Mouse (Mus musculus) heart, embryonic 16.5 days (tissue): ENCODE measurements around the gene Gm27179. TPM values are rescaled to one million over a fixed set of nuclear protein-coding genes. Genes with fewer than 3 reads are reported as not detected.
A peak's percentile ranks its signal among the peaks of the same experiment; 100 is the strongest.
"Not testable (repeated sequence)": the region's sequence is repeated elsewhere in the genome, so short reads cannot be mapped to it uniquely, and the experiment has no call there.

ENCODE experiments used
- ATAC-seq: fragments of 200-750 bp; cut with Nextera tagmentation; replicated peaks from 2 replicates; pipeline ENCODE4 v1.8.0; 2017; ENCODE audit warnings: moderate number of reproducible peaks; ENCODE audit not compliant: insufficient read depth, low FRiP score; ENCODE audit errors: extremely low read depth
- H3K27ac ChIP-seq: fragments of 300-500 bp; sonication (generic); 2 replicates; pipeline ENCODE4 v1.5.1; 2014; ENCODE audit warnings: mild to moderate bottlenecking, low read length, control low read depth, moderate library complexity
- H3K27me3 ChIP-seq: fragments of 300-500 bp; sonication (generic); 2 replicates; pipeline ENCODE4 v1.6.1; 2014; ENCODE audit warnings: low read length, mixed read lengths; ENCODE audit not compliant: control insufficient read depth, insufficient read depth
- H3K36me3 ChIP-seq: fragments of 300-500 bp; sonication (generic); 2 replicates; pipeline ENCODE4 v1.6.1; 2014; ENCODE audit not compliant: control insufficient read depth, insufficient read depth
- H3K4me1 ChIP-seq: fragments of 300-500 bp; sonication (generic); 2 replicates; pipeline ENCODE4 v1.6.1; 2014; ENCODE audit warnings: low read length, mixed read lengths; ENCODE audit not compliant: control insufficient read depth, insufficient read depth
- H3K4me2 ChIP-seq: fragments of 300-500 bp; sonication (generic); 2 replicates; pipeline ENCODE4 v1.6.1; 2014; ENCODE audit warnings: low read depth, mild to moderate bottlenecking, control low read depth, low read length
- H3K4me3 ChIP-seq: fragments of 300-500 bp; sonication (generic); 2 replicates; pipeline ENCODE4 v1.5.1; 2014; ENCODE audit warnings: mild to moderate bottlenecking, control low read depth, low read length
- H3K9ac ChIP-seq: fragments of 300-500 bp; sonication (generic); 2 replicates; pipeline ENCODE4 v1.6.1; 2014; ENCODE audit warnings: low read length, control low read depth
- H3K9me3 ChIP-seq: fragments of 300-500 bp; sonication (generic); replicated peaks from 2 replicates; pipeline ENCODE4 v1.6.1; 2016; ENCODE audit warnings: low read length; ENCODE audit not compliant: control insufficient read depth
- WGBS: fragments of 180-500 bp; shearing (Covaris S2); extraction: QIAGEN DNeasy Blood & Tissue Kit; methylation state at CpG from one replicate; pipeline ENCODE4 v1.1.7; 2014; 5-methylcytosine and 5-hydroxymethylcytosine counted together
- polyA plus RNA-seq: library from polyadenylated mRNA; unstranded; fragments of >200 nt; fragmentation: Nextera tagmentation; extraction: Ambion mirVana; gene quantifications from 2 replicates; pipeline ENCODE4 v1.2.1, GENCODE M21; 2015

The Gm27179 gene
- polyA plus RNA-seq: not detected in 2 replicates

GRCm38 (mm10) chr14:69512449-69512848 is at the start of gene Gm27179:
Gm27179 (minus strand) TSS chr14:69512549.
- H3K9me3 ChIP-seq, H3K4me2 ChIP-seq, H3K4me3 ChIP-seq, H3K9ac ChIP-seq, H3K36me3 ChIP-seq, H3K27ac ChIP-seq, H3K27me3 ChIP-seq, H3K4me1 ChIP-seq, ATAC-seq: not testable (repeated sequence)
- WGBS: no CpG with 5 or more reads among the region's 2 CpGs

GRCm38 (mm10) chr14:69557550-69557949 is 45.2 kb upstream of the Gm27179 start:
- ATAC-seq, H3K9ac ChIP-seq, H3K4me1 ChIP-seq, H3K4me3 ChIP-seq, H3K27me3 ChIP-seq, H3K4me2 ChIP-seq, H3K9me3 ChIP-seq, H3K36me3 ChIP-seq, H3K27ac ChIP-seq: not testable (repeated sequence)
- no CpG with 5 or more reads among the region's 14 CpGs for WGBS

- H3K9me3 ChIP-seq, H3K9ac ChIP-seq, H3K27ac ChIP-seq, H3K4me2 ChIP-seq, H3K27me3 ChIP-seq, H3K36me3 ChIP-seq, ATAC-seq, H3K4me3 ChIP-seq, H3K4me1 ChIP-seq: not testable (repeated sequence)
- no CpG with 5 or more reads among the region's 8 CpGs for WGBS
These were observed 44.5 kb upstream of the Gm27179 start for GRCm38 (mm10) chr14:69556820-69557219.

- H3K36me3 ChIP-seq, H3K27me3 ChIP-seq, H3K9me3 ChIP-seq, H3K4me3 ChIP-seq, H3K9ac ChIP-seq, H3K4me2 ChIP-seq, H3K4me1 ChIP-seq, H3K27ac ChIP-seq: not testable (repeated sequence)
- WGBS: no CpG with 5 or more reads among the region's 68 CpGs
- peak; percentile 91 for ATAC-seq
These were observed 42.9 kb upstream of the Gm27179 start, which contains the start of gene Entpd4b for GRCm38 (mm10) chr14:69555110-69555831. Entpd4b (plus strand) TSS chr14:69555424.

- not testable (repeated sequence) for H3K4me1 ChIP-seq, H3K9ac ChIP-seq, H3K27me3 ChIP-seq, H3K36me3 ChIP-seq, H3K4me3 ChIP-seq, H3K4me2 ChIP-seq, H3K9me3 ChIP-seq, ATAC-seq, H3K27ac ChIP-seq
- no CpG with 5 or more reads among the region's 4 CpGs for WGBS
These were observed 35.0 kb upstream of the Gm27179 start for GRCm38 (mm10) chr14:69547310-69547709.

- no CpG with 5 or more reads among the region's 2 CpGs for WGBS
- not testable (repeated sequence) for ATAC-seq
These were observed 32.7 kb upstream of the Gm27179 start for GRCm38 (mm10) chr14:69545052-69545451.

GRCm38 (mm10) chr14:69544033-69544432 is 31.7 kb upstream of the Gm27179 start:
- H3K36me3 ChIP-seq, ATAC-seq, H3K4me1 ChIP-seq, H3K27ac ChIP-seq, H3K9me3 ChIP-seq, H3K9ac ChIP-seq, H3K4me2 ChIP-seq, H3K27me3 ChIP-seq, H3K4me3 ChIP-seq: not testable (repeated sequence)
- no CpG with 5 or more reads among the region's 7 CpGs for WGBS

More at GRCm38 (mm10) chr14:69545052-69545451, 32.7 kb upstream of the Gm27179 start:
- not testable (repeated sequence) for H3K4me2 ChIP-seq, H3K9me3 ChIP-seq, H3K27me3 ChIP-seq, H3K27ac ChIP-seq, H3K4me3 ChIP-seq, H3K36me3 ChIP-seq, H3K4me1 ChIP-seq, H3K9ac ChIP-seq

GRCm38 (mm10) chr14:69542695-69543094 is 30.3 kb upstream of the Gm27179 start:
- H3K27ac ChIP-seq, ATAC-seq, H3K36me3 ChIP-seq, H3K4me3 ChIP-seq, H3K9ac ChIP-seq, H3K4me1 ChIP-seq, H3K27me3 ChIP-seq, H3K9me3 ChIP-seq, H3K4me2 ChIP-seq: not testable (repeated sequence)
- WGBS: no CpG with 5 or more reads among the region's 7 CpGs

- WGBS: no CpG with 5 or more reads among the region's 5 CpGs
- not testable (repeated sequence) for ATAC-seq, H3K4me3 ChIP-seq
These were observed 27.8 kb upstream of the Gm27179 start for GRCm38 (mm10) chr14:69540113-69540512.

More at GRCm38 (mm10) chr14:69540113-69540512, 27.8 kb upstream of the Gm27179 start:
- not testable (repeated sequence) for H3K27me3 ChIP-seq, H3K9ac ChIP-seq, H3K9me3 ChIP-seq, H3K27ac ChIP-seq, H3K4me2 ChIP-seq, H3K4me1 ChIP-seq, H3K36me3 ChIP-seq
